Mouse (Mus musculus) hindbrain, embryonic 13.5 days (tissue): Measurements from ENCODE around the gene Loxl1. TPM values are rescaled to one million over a fixed set of nuclear protein-coding genes. Genes with fewer than 3 reads are reported as not detected.
"Not testable (repeated sequence)": the region's sequence is repeated elsewhere in the genome, so short reads cannot be mapped to it uniquely, and the experiment has no call there.

Source experiments
- ATAC-seq: fragments of 200-750 bp; cut with Nextera tagmentation; 2 replicates; pipeline ENCODE4 v1.8.0; 2017; ENCODE audit warnings: moderate TSS enrichment; ENCODE audit not compliant: low FRiP score
- H3K27ac ChIP-seq: fragments of 300-500 bp; sonication (generic); 2 replicates; pipeline ENCODE4 v1.5.1; 2015; ENCODE audit warnings: inconsistent platforms, mild to moderate bottlenecking, moderate library complexity
- H3K27me3 ChIP-seq: fragments of 300-500 bp; sonication (generic); 2 replicates; pipeline ENCODE4 v1.6.1; 2015; ENCODE audit warnings: mild to moderate bottlenecking, inconsistent platforms
- H3K36me3 ChIP-seq: fragments of 300-500 bp; sonication (generic); 2 replicates; pipeline ENCODE4 v1.6.1; 2015; ENCODE audit warnings: mild to moderate bottlenecking, inconsistent platforms
- H3K4me1 ChIP-seq: fragments of 300-500 bp; sonication (generic); replicated peaks from 2 replicates; pipeline ENCODE4 v1.6.1; 2015; ENCODE audit warnings: inconsistent platforms
- H3K4me2 ChIP-seq: fragments of 300-500 bp; sonication (generic); 2 replicates; pipeline ENCODE4 v1.6.1; 2015; ENCODE audit warnings: inconsistent platforms, mild to moderate bottlenecking, moderate library complexity
- H3K4me3 ChIP-seq: fragments of 300-500 bp; sonication (generic); 2 replicates; pipeline ENCODE4 v1.5.1; 2015; ENCODE audit warnings: mild to moderate bottlenecking, inconsistent platforms
- H3K9ac ChIP-seq: fragments of 300-500 bp; sonication (generic); 2 replicates; pipeline ENCODE4 v1.6.1; 2015; ENCODE audit warnings: mild to moderate bottlenecking, inconsistent platforms
- H3K9me3 ChIP-seq: fragments of 300-500 bp; sonication (generic); 2 replicates; pipeline ENCODE4 v1.6.1; 2016; ENCODE audit warnings: inconsistent platforms
- WGBS: fragments of 180-500 bp; shearing (Covaris S2); methylation state at CpG from one replicate; pipeline ENCODE4 v1.1.7; 2015; 5-methylcytosine and 5-hydroxymethylcytosine counted together
- polyA plus RNA-seq: library from polyadenylated mRNA; unstranded; fragments of >200 nt; fragmentation: Nextera tagmentation; extraction: Ambion mirVana; gene quantifications from 2 replicates; pipeline ENCODE4 v1.2.1, GENCODE M21; 2015

The Loxl1 gene
- polyA plus RNA-seq, 1 experiment from 2014 or later: 8.1 TPM

DNA sequence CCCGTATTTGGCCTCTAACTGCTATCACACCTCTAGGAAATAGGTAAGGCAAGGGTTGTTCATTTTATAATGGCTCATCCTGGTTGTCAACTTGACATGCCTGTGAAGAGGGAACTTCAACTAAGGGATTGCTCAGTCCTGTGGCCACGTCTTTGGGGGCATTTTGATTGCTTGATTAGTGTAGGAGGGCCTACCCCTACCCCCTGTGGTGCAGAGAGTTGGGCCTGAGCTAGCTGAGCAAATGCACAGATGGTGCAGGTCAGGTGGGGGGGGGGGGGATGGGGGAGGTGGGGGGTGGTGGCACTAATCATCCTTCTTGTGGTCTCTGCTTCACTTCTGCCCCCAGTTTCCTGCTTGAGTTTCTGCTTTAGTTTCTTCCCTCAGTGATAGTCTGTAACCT is 57.9 kb downstream of the Loxl1 start:
- no peak for ATAC-seq
- H3K9me3 ChIP-seq: no peaks in the 10 kb centered on the region
- H3K27ac ChIP-seq: no peak overlapping the region
- H3K27me3 ChIP-seq: no peaks in the 10 kb centered on the region
- no peak overlapping the region for H3K4me3 ChIP-seq
- peaks cover 22% of the 10 kb centered on the region for H3K4me1 ChIP-seq
- 66% methylated on average over 2 of the region's 2 CpGs for WGBS
- H3K9ac ChIP-seq: 0 out of 2 replicates have a peak overlapping the region, but pooled peaks have one; percentile 35
- no peak overlapping the region for H3K4me2 ChIP-seq
- peaks cover 45% of the 10 kb centered on the region for H3K36me3 ChIP-seq

DNA sequence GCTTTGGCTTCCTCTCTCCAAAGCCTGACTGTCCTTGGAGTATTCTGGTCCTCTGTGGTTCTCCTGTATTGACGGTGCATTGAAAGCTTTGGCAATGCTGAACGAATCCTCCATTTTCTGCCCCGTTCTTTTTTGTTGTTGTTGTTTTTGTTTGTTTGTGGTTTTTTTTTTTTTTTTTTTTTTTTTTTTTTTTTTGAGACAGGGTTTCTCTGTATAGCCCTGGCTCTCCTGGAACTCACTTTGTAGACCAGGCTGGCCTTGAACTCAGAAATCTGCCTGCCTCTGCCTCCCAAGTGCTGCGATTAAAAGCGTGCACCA is 59.2 kb downstream of the Loxl1 start:
- Histone ChIP-seq H3K9ac (peak overlapping the region; percentile 89), H3K4me2 (peak overlapping the region; percentile 84), H3K4me3 (peak overlapping the region; percentile 91), H3K27ac (peak overlapping the region; percentile 85), H3K36me3 (peaks cover 33% of the 10 kb centered on the region), H3K4me1 (peaks cover 33% of the 10 kb centered on the region)
- 70% methylated on average over 5 of the region's 5 CpGs for WGBS
- H3K27me3 ChIP-seq, ATAC-seq, H3K9me3 ChIP-seq: not testable (repeated sequence)

GRCm38 (mm10) chr9:58253033-58253804 is 59.8 kb downstream of the Loxl1 start, which contains the start of gene Stoml1:
Gene Stoml1 (plus strand): TSS chr9:58253164.
- WGBS: 1% methylated on average over 31 of the region's 31 CpGs
- peak within 1 kb of the TSS; percentile 85 for H3K27ac ChIP-seq
- H3K4me3 ChIP-seq: peak within 1 kb of the TSS; percentile 91
- peak within 1 kb of the TSS; percentile 84 for H3K4me2 ChIP-seq
- no peaks in the 10 kb centered on the region for H3K9me3 ChIP-seq
- H3K4me1 ChIP-seq: peaks cover 37% of the 10 kb centered on the region
- ATAC-seq: peak; percentile 95
- H3K9ac ChIP-seq: peak within 1 kb of the TSS; percentile 89
- H3K36me3 ChIP-seq: peaks cover 28% of the 10 kb centered on the region
- H3K27me3 ChIP-seq: no peaks in the 10 kb centered on the region

- H3K9me3 ChIP-seq, H3K36me3 ChIP-seq, H3K27ac ChIP-seq, H3K4me3 ChIP-seq, H3K9ac ChIP-seq, H3K4me2 ChIP-seq, ATAC-seq, H3K27me3 ChIP-seq: not testable (repeated sequence)
- peaks cover 45% of the 10 kb centered on the region for H3K4me1 ChIP-seq
- WGBS: 88% methylated on average over 1 of the region's 1 CpGs
Observed at GRCm38 (mm10) chr9:58250730-58251129, 62.3 kb downstream of the Loxl1 start.

DNA sequence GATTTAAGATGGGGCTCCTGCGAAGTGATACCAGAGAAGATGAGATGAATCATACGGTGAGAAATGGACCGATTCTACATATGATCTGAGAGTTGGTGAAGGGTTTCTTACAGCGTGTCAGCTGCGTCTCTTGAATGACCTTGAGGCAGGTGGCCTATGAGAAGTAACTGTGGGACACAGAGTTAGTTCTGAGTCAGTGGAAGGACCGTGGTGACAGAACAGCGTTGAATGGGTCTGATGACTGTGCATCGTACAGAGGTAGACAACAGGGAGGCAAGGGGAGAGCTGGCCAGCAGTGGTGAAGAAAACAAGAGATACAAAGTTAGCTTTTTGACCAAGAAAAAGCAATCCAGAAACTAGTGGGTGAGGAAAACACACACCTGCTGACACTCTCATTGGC is 62.7 kb downstream of the Loxl1 start:
- Histone ChIP-seq H3K27me3 (no peaks in the 10 kb centered on the region), H3K4me1 (peaks cover 45% of the 10 kb centered on the region), H3K4me3 (no peak overlapping the region), H3K4me2 (peak overlapping the region; percentile 57; the same call in 1 of the 2 replicates), H3K27ac (no peak overlapping the region), H3K9me3 (no peaks in the 10 kb centered on the region), H3K36me3 (no peaks in the 10 kb centered on the region), H3K9ac (peak overlapping the region; percentile 72; the same call in 1 of the 2 replicates)
- no peak for ATAC-seq
- WGBS: 77% methylated on average over 8 of the region's 8 CpGs

GRCm38 (mm10) chr9:58249592-58250192 is 63.3 kb downstream of the Loxl1 start, which contains the start of gene Pml:
Gene Pml (minus strand): TSS chr9:58249786.
- H3K27me3 ChIP-seq: no peaks in the 10 kb centered on the region
- WGBS: 3% methylated on average over 16 of the region's 16 CpGs
- H3K4me1 ChIP-seq: peaks cover 40% of the 10 kb centered on the region
- H3K27ac ChIP-seq: peak within 1 kb of the TSS; percentile 70
- H3K36me3 ChIP-seq: no peaks in the 10 kb centered on the region
- no peak for ATAC-seq
- H3K4me3 ChIP-seq: peak within 1 kb of the TSS; percentile 37
- H3K9me3 ChIP-seq: no peaks in the 10 kb centered on the region
- H3K4me2 ChIP-seq: peak within 1 kb of the TSS; percentile 57
- peak within 1 kb of the TSS; percentile 72 for H3K9ac ChIP-seq

- no peak overlapping the region for H3K27ac ChIP-seq
- peak overlapping the region; percentile 37 for H3K4me3 ChIP-seq
- H3K27me3 ChIP-seq: no peaks in the 10 kb centered on the region
- no peak for ATAC-seq
- H3K4me2 ChIP-seq: peak overlapping the region; percentile 57
- 52% methylated on average over 7 of the region's 7 CpGs for WGBS
- peaks cover 33% of the 10 kb centered on the region for H3K4me1 ChIP-seq
- H3K9ac ChIP-seq: peak overlapping the region; percentile 72
- no peaks in the 10 kb centered on the region for H3K9me3 ChIP-seq
- H3K36me3 ChIP-seq: no peaks in the 10 kb centered on the region
Observed at GRCm38 (mm10) chr9:58248746-58249413, 64.1 kb downstream of the Loxl1 start.

DNA sequence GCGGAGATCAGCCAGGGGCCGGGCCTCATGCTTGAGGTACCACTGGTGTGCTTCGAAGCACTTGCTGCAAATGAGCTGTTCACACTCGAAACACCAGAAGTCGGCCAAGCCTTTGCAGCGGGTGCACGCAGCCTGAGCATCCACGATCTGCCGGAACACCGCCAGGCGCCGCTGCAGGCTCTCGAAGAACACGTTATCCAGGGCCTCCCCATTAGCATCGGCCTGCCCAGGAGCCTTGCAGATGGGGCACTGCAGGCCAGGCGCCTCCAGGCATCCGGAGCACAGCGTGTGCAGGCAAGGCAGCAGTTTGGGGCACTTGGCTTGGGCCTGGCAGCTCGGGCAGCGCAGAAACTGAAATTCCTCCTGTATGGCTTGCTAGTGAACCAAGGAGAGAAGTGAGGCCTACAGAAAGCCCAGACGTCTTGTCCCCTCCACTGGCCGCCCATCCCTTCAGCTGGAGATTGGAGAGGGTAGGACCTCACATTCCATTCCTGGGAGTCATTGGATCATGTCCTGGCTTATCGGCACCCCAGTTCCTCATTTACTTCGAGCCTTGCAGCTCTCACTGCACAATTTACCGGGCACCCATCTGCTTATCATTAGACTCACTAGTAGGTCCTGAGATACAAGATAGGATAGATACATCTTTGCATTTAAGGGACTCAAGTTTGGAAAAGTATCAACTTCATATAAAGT is 65.8 kb downstream of the Loxl1 start:
- Histone ChIP-seq H3K4me2 (peak overlapping the region; percentile 47), H3K9ac (peak overlapping the region; percentile 68), H3K36me3 (no peaks in the 10 kb centered on the region), H3K4me1 (peaks cover 36% of the 10 kb centered on the region), H3K4me3 (peak overlapping the region; percentile 7; the same call in 1 of the 2 replicates), H3K27ac (peak overlapping the region; percentile 40; the same call in 1 of the 2 replicates), H3K27me3 (no peaks in the 10 kb centered on the region), H3K9me3 (no peaks in the 10 kb centered on the region)
- ATAC-seq: peak; percentile 77; the same call in 1 of the 2 replicates
- 16% methylated on average over 25 of the region's 25 CpGs for WGBS

DNA sequence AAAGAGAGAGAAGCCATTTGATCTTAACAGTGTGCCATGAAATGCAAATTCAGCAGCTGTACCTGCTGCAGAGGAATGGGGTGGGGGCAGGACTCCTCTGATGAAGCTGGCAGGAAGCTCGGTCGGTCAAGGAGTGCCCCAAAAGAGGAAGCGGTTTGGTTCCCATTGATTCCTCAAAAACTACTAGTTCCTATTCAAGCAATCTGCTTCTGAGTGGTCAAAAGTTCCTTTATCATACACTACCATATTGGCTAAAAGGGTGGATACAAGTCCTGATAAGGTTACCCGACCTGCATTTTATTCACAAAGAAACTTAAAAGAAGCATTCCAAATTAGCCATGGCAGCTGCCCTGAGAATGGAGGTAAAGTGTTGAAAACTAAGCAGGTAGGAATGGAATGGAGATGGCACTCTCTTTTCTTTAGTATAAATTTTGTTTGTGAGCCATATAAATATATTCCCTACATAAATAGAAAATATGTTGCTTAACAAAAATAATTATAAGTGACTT is 66.8 kb downstream of the Loxl1 start:
- H3K4me1 ChIP-seq: peaks cover 46% of the 10 kb centered on the region
- H3K27me3 ChIP-seq: no peaks in the 10 kb centered on the region
- H3K27ac ChIP-seq: no peak overlapping the region
- H3K9me3 ChIP-seq: no peaks in the 10 kb centered on the region
- no peaks in the 10 kb centered on the region for H3K36me3 ChIP-seq
- 78% methylated on average over 4 of the region's 4 CpGs for WGBS
- ATAC-seq: no peak
- H3K9ac ChIP-seq: no peak overlapping the region
- no peak overlapping the region for H3K4me3 ChIP-seq
- H3K4me2 ChIP-seq: no peak overlapping the region

DNA sequence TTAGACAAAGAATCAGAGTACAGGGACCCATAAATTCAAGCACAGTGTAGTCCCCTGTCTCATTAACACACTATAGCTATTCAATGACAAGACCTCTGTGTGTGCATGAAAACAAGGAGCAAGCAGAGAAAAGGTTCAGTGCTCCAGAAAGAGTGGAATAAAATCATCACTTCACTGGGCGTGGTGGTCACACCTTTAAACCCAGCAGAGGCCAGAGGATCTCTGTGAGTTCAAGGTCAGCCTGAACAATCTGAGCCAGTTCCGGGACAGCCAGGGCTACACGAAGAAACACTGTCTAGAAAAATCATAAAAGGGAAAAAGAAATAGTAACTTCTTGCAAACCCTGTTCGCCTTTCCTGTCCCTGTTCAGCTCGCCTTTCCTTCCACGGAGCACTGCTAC is 69.3 kb downstream of the Loxl1 start:
- H3K27ac ChIP-seq: no peak overlapping the region
- no peak overlapping the region for H3K4me3 ChIP-seq
- no peak overlapping the region for H3K4me2 ChIP-seq
- no peak overlapping the region for H3K9ac ChIP-seq
- no peaks in the 10 kb centered on the region for H3K36me3 ChIP-seq
- peaks cover 31% of the 10 kb centered on the region for H3K4me1 ChIP-seq
- ATAC-seq: no peak
- no peaks in the 10 kb centered on the region for H3K27me3 ChIP-seq
- H3K9me3 ChIP-seq: no peaks in the 10 kb centered on the region
- WGBS: 90% methylated on average over 6 of the region's 6 CpGs

GRCm38 (mm10) chr9:58242696-58243095 is 70.3 kb downstream of the Loxl1 start:
- H3K4me3 ChIP-seq: no peak overlapping the region
- H3K27ac ChIP-seq: no peak overlapping the region
- ATAC-seq: no peak
- no peak overlapping the region for H3K9ac ChIP-seq
- H3K4me1 ChIP-seq: peaks cover 27% of the 10 kb centered on the region
- no peaks in the 10 kb centered on the region for H3K27me3 ChIP-seq
- WGBS: 85% methylated on average over 5 of the region's 5 CpGs
- no peak overlapping the region for H3K4me2 ChIP-seq
- no peaks in the 10 kb centered on the region for H3K9me3 ChIP-seq
- no peaks in the 10 kb centered on the region for H3K36me3 ChIP-seq
